Mouse (Mus musculus) ovary, postnatal 14 days (tissue): ENCODE data around the gene Atad2b.
A peak's percentile ranks its signal among the peaks of the same experiment; 100 is the strongest.
"Not testable (repeated sequence)": the region's sequence is repeated elsewhere in the genome, so short reads cannot be mapped to it uniquely, and the experiment has no call there.

Source experiments
- DNase-seq: peaks from one replicate; pipeline ENCODE4 v3.0.0; 2022; ENCODE audit warnings: low spot score

The Atad2b gene

GRCm38 (mm10) chr12:4910496-4910895, 6.7 kb upstream of the Atad2b start:
- DNase-seq = not testable (repeated sequence)

- no peak for DNase-seq
These were observed 5.4 kb upstream of the Atad2b start for GRCm38 (mm10) chr12:4911716-4912115.

DNA sequence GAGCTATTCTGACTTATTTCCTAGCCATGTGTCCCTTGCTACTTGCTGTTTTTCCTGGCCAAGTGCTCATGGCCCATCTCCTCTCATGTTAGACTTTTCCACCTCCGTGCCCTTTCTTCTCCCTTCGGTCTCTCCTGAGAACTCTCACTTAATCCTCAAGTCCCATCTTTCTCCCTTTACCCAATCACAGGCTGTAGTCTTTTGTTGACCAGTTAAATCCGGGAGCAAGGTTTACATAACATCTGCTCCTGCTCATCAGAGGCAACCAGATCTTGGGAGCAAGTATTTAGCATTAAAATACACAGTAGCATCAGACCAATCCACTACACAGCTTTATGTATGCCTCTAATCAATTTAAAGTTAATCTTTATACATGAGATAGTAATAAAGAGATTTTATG, 2.7 kb upstream of the Atad2b start:
- no peak for DNase-seq

DNA sequence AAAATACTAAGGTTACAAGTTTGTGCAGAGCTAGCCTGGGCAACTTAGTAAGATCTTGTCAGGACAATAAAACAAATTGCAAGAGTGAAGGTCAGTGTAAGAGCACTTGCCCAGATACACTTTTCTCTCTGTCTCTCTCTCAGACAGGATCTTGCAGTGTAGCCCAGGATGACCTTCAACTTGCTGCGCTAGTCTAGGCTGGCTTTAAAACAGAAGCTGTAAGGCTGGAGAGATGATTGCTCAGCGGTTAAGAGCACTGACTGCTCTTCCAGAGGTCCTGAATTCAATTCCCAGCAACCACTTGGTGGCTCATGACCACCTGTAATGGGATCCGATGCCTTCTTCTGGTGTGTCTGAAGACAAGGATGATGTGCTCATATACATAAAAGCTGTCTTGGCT, 2.2 kb upstream of the Atad2b start:
- DNase-seq = no peak

- peak; percentile 41 for DNase-seq
These were observed 845 bp downstream of the Atad2b start for GRCm38 (mm10) chr12:4917805-4918591.

DNA sequence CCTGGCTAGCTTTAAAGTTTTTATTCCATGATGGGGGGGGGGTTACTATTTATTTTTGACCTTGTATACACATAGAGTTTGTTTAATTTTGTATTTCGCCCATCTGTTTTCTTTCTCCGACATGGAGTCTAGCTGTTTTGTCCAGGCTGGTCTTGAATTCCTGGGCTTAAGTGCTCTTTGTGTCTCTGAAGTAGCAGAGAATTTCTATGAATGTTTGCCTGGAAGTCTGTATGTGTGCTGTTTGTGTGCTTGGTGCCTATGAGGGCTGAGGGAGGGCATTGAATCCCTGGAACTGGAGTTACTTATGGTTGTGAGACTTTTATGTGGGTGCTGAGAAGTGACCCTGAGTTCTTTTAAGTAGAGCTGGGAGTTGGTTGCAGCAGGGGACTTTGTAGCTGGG, 11.0 kb downstream of the Atad2b start:
- no peak for DNase-seq

DNA sequence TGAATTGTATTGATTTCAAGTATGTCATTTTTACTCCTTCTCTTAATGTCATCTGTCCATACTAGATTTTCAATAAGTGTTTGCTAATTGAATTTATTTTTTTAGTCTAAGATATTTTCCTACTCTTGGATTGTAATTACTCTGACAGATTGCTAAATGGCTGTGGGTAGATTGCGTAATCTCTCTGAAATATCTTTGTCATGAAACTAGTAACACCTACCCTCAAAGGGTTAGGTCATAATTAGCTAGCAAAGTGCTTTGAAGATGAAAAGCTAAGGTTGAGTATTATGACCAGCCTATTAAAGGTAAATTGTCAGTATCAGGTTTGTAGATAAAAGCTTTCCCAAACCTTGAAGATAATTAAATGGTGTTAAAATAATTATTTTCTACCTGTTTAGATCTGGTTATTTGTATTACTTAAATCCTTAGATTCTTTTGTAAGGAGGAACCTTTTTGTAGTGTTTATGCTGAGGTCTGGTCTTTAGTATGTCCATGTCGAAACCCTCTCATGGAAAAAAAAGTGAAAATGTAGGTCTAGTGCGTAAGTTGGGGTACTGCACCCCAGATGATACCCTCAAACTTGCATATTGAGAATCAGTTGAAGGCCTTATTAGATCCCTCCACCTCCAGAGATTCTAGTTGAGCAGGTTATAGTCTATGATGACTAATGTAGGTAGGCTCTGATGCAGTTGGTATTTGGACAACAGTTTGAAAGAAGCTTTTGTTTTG, 13.8 kb downstream of the Atad2b start:
- DNase-seq = no peak

DNA sequence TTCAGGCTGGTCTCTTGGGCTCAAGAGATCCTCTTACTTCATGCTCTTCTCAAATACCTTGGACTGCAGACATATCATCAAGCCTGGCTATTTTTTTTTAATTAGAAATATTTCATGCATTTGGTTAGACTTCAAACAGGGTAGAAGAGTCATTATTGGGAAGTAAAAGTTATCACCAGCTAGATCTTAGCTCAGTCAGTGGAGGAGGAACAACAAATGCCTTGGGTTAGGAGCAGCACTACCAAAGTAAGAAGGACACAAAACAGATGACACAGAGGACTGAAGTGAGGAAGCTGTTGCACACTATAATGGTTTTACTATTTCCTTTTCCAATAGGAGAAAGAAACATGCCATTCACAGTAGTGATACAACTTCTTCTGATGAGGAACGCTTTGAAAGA, 35.1 kb downstream of the Atad2b start:
- no peak for DNase-seq

DNA sequence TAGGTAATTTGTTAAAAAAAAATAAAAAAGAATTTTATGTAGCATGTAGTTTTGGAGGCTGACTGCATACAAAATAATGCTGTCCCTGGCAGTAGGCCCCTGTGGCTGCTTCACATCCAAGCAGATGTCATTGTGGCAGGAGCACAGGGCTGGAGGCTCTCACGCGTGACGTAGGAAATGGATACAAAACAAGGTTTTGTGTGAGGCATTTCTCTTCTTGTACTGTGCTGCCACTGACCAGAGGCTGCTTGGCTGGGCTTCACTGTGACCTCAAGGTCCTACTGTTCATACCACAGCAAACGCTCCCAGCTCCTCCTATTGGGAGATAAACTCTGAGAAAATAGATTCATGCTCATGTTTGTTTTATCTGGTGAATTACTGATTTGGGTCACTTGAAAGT, 36.0 kb downstream of the Atad2b start:
- no peak for DNase-seq

GRCm38 (mm10) chr12:4972939-4973338, 55.8 kb downstream of the Atad2b start:
- DNase-seq = peak; percentile 48

- DNase-seq = no peak
These were observed 61.2 kb downstream of the Atad2b start for GRCm38 (mm10) chr12:4978324-4978723.

GRCm38 (mm10) chr12:4996981-4997380, 79.8 kb downstream of the Atad2b start:
- no peak for DNase-seq

DNA sequence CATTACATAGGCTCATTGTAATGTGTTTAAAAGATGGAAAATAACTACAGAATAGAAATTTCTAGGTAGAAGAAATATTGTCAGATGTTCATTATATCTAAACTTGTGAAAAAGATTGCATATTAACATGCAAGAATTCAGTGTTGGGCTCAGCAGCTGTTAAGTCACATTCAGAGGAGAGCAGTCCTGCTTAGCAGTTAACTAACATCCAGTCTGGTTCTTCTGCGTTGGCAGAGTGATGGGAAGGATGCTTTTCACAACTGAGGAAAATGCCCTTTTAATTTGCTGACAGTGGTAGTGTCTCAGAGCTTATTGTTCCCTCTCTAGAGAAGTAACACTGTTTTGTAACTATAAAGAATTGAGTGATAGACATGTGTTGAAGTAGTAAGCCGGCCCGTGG, 88.2 kb downstream of the Atad2b start:
- no peak for DNase-seq

DNA sequence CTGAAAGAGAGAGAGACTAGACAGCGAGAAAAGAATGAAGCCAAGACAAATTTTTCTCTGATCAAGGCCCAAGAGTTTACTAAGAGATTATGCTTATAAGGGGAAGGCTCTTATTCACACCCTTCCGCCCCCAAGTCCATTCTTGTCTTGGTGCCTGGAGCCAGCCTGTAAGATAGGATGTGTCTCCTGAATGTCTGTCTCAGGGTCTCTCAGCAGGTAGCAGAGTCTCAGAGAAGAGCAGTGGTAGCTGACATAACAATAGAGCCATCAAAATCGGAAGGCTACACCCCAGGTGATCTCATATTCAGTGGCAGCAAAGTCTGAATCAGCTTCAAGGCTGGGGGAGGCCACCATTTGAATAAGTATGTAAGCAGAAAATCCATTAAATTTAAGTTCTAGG, 88.6 kb downstream of the Atad2b start:
- DNase-seq = not testable (repeated sequence)

GRCm38 (mm10) chr12:5008638-5009037, 91.5 kb downstream of the Atad2b start:
- not testable (repeated sequence) for DNase-seq

DNA sequence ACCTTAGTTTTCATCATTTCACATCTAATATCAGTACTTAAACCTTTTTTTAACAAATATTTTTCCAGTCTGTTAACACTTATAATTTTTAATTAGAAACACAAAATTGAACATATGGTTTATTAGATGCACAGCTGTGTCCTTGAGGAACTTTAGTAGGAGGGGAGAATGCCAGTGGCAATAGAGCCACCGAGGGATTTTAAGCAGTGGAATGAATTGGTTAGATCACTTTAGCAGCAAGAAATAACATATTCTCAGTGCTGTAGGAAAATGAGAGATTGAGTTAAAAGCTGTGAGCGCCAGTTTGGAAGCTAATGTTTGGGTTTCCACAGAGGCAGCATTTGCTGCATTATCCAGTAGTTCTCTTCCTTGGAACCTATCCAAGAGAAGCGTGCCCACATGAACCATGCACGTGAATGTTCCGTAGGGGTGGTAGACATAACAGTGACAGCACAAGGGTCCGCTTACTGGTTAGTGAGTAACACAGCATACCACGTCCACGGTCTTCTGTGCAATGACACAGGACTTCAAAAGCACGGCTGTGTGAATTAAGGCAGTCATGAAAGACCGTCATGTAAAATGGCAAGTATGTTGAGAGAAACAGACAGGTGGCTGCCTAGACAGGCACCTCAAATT, 108.2 kb downstream of the Atad2b start:
- DNase-seq = no peak

DNA sequence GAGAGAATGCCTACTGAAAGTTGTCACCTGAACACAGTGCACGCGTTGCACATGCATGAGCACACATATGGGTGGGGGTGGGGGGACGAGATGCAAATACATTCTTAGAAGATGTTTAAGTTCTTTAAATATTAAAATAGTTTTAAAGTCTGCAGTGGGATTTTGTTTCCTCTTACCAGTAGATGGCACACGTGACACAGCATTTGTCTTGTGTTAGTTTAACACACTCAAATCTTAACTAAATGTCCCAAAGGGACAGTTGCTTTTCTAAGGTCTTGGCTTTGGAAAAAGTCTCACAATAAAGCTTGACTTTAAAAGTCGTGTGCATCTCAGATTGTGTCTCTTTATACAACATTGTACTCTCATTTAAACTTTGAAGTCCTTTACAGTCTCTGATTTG, 111.9 kb downstream of the Atad2b start:
- DNase-seq = no peak

DNA sequence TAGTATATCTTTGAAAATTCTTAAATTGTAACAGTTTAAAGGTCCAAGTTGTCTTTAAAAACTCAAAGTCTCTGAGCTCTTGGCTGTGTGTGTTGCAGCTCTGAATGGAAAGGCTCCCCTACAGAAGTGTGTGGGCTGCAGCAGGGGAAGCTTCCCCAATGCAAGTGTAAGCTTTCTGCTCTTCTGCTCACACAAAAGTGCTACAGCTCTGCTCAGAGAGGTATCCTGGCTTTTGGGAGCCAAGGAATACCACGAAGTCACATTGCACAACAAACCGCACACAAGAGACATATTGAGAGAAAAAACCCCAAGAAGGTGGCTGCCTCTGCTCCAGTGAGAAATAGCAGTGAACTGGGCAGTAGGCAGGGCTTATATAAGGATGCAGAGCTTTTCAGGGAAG, 120.9 kb downstream of the Atad2b start:
- no peak for DNase-seq

- no peak for DNase-seq
These were observed 127.0 kb downstream of the Atad2b start for GRCm38 (mm10) chr12:5044141-5044540.

DNA sequence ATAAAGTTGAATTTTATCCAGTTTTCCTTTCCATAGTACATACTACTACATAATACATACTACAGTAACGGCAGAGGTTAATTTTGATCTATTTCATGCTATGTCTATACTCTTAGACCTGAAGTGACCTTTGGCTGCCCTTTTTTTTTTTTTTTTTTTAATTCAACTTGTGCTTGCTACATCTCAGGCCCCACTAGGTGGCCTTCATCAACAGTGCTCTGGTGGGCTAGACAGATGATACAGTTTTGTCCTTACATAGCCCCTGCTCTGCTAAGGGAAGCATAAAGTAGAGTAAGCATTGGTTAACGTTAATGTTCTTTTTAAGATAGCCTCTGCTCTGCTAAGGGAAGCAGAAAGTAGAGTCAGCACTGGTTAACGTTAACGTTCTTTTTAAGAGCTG, 131.0 kb downstream of the Atad2b start:
- DNase-seq = no peak

- DNase-seq = no peak
These were observed 150.4 kb downstream of the Atad2b start for GRCm38 (mm10) chr12:5067590-5067989.

DNA sequence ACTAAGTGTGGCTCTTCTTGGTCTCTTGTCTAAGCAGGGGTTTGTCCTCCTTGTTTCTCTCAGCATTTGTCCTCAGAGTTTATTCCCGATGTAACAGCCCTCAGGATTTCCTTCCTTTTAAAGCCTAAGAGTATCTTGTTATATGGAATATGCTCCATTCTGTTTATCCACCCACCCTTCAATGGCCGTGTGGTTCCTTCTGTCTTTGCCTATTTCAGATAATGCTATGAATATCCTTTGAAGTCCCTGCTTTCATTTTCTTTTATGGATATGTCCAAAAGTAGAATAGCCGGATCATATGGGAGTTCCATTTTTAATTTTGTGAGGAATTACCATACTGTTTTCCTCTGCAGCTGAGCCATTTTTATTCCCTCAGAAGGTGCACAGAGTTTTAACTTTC, 153.0 kb downstream of the Atad2b start:
- DNase-seq = no peak

GRCm38 (mm10) chr12:5073191-5073590, 156.0 kb downstream of the Atad2b start:
- DNase-seq = no peak
